Mouse (Mus musculus) kidney, embryonic 16.5 days (tissue): ENCODE results near the gene Me3. TPM values are rescaled to one million over a fixed set of nuclear protein-coding genes. Genes with fewer than 3 reads are reported as not detected.

ENCODE experiments used
- ATAC-seq: fragments of 200-750 bp; cut with Nextera tagmentation; 2 replicates; pipeline ENCODE4 v1.8.0; 2017; ENCODE audit warnings: moderate TSS enrichment; ENCODE audit not compliant: low FRiP score, low TSS enrichment
- H3K27ac ChIP-seq: fragments of 300-500 bp; sonication (generic); 2 replicates; pipeline ENCODE4 v1.5.1; 2014; ENCODE audit warnings: low read length
- H3K27me3 ChIP-seq: fragments of 300-500 bp; sonication (generic); 2 replicates; pipeline ENCODE4 v1.6.1; 2014; ENCODE audit warnings: low read length, control low read depth, mixed read lengths; ENCODE audit not compliant: insufficient read depth
- H3K36me3 ChIP-seq: fragments of 300-500 bp; sonication (generic); 2 replicates; pipeline ENCODE4 v1.6.1; 2014; ENCODE audit warnings: low read length, control low read depth, mixed read lengths; ENCODE audit not compliant: insufficient read depth
- H3K4me1 ChIP-seq: fragments of 300-500 bp; sonication (generic); 2 replicates; pipeline ENCODE4 v1.6.1; 2014; ENCODE audit warnings: low read length, control low read depth, mixed read lengths; ENCODE audit not compliant: insufficient read depth
- H3K4me2 ChIP-seq: fragments of 300-500 bp; sonication (generic); replicated peaks from 2 replicates; pipeline ENCODE4 v1.6.1; 2014; ENCODE audit warnings: low read depth, low read length
- H3K4me3 ChIP-seq: fragments of 300-500 bp; sonication (generic); 2 replicates; pipeline ENCODE4 v1.5.1; 2014; ENCODE audit warnings: mild to moderate bottlenecking, low read length
- H3K9ac ChIP-seq: fragments of 300-500 bp; sonication (generic); replicated peaks from 2 replicates; pipeline ENCODE4 v1.6.1; 2014; ENCODE audit warnings: low read length
- H3K9me3 ChIP-seq: fragments of 300-500 bp; sonication (generic); 2 replicates; pipeline ENCODE4 v1.6.1; 2016; ENCODE audit warnings: low read length, control low read depth
- WGBS: fragments of 180-500 bp; shearing (Covaris S2); extraction: QIAGEN DNeasy Blood & Tissue Kit; methylation state at CpG from one replicate; pipeline ENCODE4 v1.1.7; 2014; 5-methylcytosine and 5-hydroxymethylcytosine counted together
- polyA plus RNA-seq: library from polyadenylated mRNA; unstranded; fragments of >200 nt; fragmentation: Nextera tagmentation; extraction: Ambion mirVana; gene quantifications from 2 replicates; pipeline ENCODE4 v1.2.1, GENCODE M21; 2015

Gene Me3
- polyA plus RNA-seq, 1 experiment from 2014 or later = 20.2 TPM

- Histone ChIP-seq H3K27me3 (0 out of 2 replicates have a peak, but pooled peaks cover 3% of the 10 kb centered on the region), H3K4me1 (peaks cover 4% of the 10 kb centered on the region; the same call in 1 of the 2 replicates), H3K4me2 (no peak overlapping the region), H3K9me3 (no peaks in the 10 kb centered on the region), H3K36me3 (no peaks in the 10 kb centered on the region), H3K4me3 (no peak overlapping the region), H3K27ac (no peak overlapping the region), H3K9ac (no peak overlapping the region)
- no peak for ATAC-seq
Observed at GRCm38 (mm10) chr7:89627393-89627792, 4.8 kb upstream of the Me3 start.

- 36% methylated on average over 2 of the region's 2 CpGs for WGBS
- Histone ChIP-seq H3K36me3 (no peaks in the 10 kb centered on the region), H3K4me3 (no peak overlapping the region), H3K9ac (no peak overlapping the region), H3K9me3 (no peaks in the 10 kb centered on the region), H3K27me3 (0 out of 2 replicates have a peak, but pooled peaks cover 3% of the 10 kb centered on the region), H3K4me1 (peaks cover 4% of the 10 kb centered on the region; the same call in 1 of the 2 replicates), H3K27ac (no peak overlapping the region), H3K4me2 (no peak overlapping the region)
- ATAC-seq = no peak
Observed at GRCm38 (mm10) chr7:89628006-89628405, 4.2 kb upstream of the Me3 start.

- H3K9ac ChIP-seq = no peak overlapping the region
- H3K4me3 ChIP-seq = no peak overlapping the region
- H3K27ac ChIP-seq = no peak overlapping the region
- H3K36me3 ChIP-seq = no peaks in the 10 kb centered on the region
- H3K9me3 ChIP-seq = no peaks in the 10 kb centered on the region
- H3K4me2 ChIP-seq = no peak overlapping the region
- H3K27me3 ChIP-seq = 0 out of 2 replicates have a peak, but pooled peaks cover 3% of the 10 kb centered on the region
- peaks cover 4% of the 10 kb centered on the region; the same call in 1 of the 2 replicates for H3K4me1 ChIP-seq
- no peak for ATAC-seq
- WGBS = 66% methylated on average over 4 of the region's 4 CpGs
Observed at GRCm38 (mm10) chr7:89629006-89629405, 3.2 kb upstream of the Me3 start.

- H3K27me3 ChIP-seq = 0 out of 2 replicates have a peak, but pooled peaks cover 3% of the 10 kb centered on the region
- WGBS = 71% methylated on average over 3 of the region's 3 CpGs
- no peak for ATAC-seq
- no peak overlapping the region for H3K4me3 ChIP-seq
- peaks cover 4% of the 10 kb centered on the region; the same call in 1 of the 2 replicates for H3K4me1 ChIP-seq
- H3K4me2 ChIP-seq = no peak overlapping the region
- H3K27ac ChIP-seq = no peak overlapping the region
- no peak overlapping the region for H3K9ac ChIP-seq
- H3K9me3 ChIP-seq = no peaks in the 10 kb centered on the region
- no peaks in the 10 kb centered on the region for H3K36me3 ChIP-seq
Observed at GRCm38 (mm10) chr7:89629914-89630313, 2.3 kb upstream of the Me3 start.

GRCm38 (mm10) chr7:89630796-89631195 lies 1.4 kb upstream of the Me3 start:
- no peak overlapping the region for H3K4me2 ChIP-seq
- no peak overlapping the region for H3K9ac ChIP-seq
- peaks cover 4% of the 10 kb centered on the region; the same call in 1 of the 2 replicates for H3K4me1 ChIP-seq
- H3K27ac ChIP-seq = no peak overlapping the region
- ATAC-seq = no peak
- no peaks in the 10 kb centered on the region for H3K36me3 ChIP-seq
- no peaks in the 10 kb centered on the region for H3K9me3 ChIP-seq
- 58% methylated on average over 3 of the region's 3 CpGs for WGBS
- H3K27me3 ChIP-seq = 0 out of 2 replicates have a peak, but pooled peaks cover 3% of the 10 kb centered on the region
- H3K4me3 ChIP-seq = no peak overlapping the region

- Histone ChIP-seq H3K27me3 (no peaks in the 10 kb centered on the region), H3K36me3 (no peaks in the 10 kb centered on the region), H3K9ac (no peak overlapping the region), H3K27ac (no peak overlapping the region), H3K4me3 (no peak overlapping the region), H3K9me3 (no peaks in the 10 kb centered on the region), H3K4me1 (0 out of 2 replicates have a peak, but pooled peaks cover 2% of the 10 kb centered on the region), H3K4me2 (no peak overlapping the region)
- no peak for ATAC-seq
- WGBS = 92% methylated on average over 6 of the region's 6 CpGs
Observed at GRCm38 (mm10) chr7:89640533-89640932, 8.3 kb downstream of the Me3 start.

- Histone ChIP-seq H3K27me3 (no peaks in the 10 kb centered on the region), H3K4me2 (no peak overlapping the region), H3K9me3 (no peaks in the 10 kb centered on the region), H3K9ac (no peak overlapping the region), H3K36me3 (no peaks in the 10 kb centered on the region), H3K4me3 (no peak overlapping the region), H3K4me1 (0 out of 2 replicates have a peak, but pooled peaks cover 2% of the 10 kb centered on the region), H3K27ac (no peak overlapping the region)
- ATAC-seq = no peak
- 73% methylated on average over 8 of the region's 8 CpGs for WGBS
Observed at GRCm38 (mm10) chr7:89640944-89641661, 8.9 kb downstream of the Me3 start.

- no peaks in the 10 kb centered on the region for H3K27me3 ChIP-seq
- 60% methylated on average over 3 of the region's 3 CpGs for WGBS
- H3K9ac ChIP-seq = no peak overlapping the region
- H3K36me3 ChIP-seq = no peaks in the 10 kb centered on the region
- no peak for ATAC-seq
- peak overlapping the region; percentile 34; the same call in 1 of the 2 replicates for H3K27ac ChIP-seq
- H3K9me3 ChIP-seq = no peaks in the 10 kb centered on the region
- no peak overlapping the region for H3K4me2 ChIP-seq
- H3K4me1 ChIP-seq = no peaks in the 10 kb centered on the region
- no peak overlapping the region for H3K4me3 ChIP-seq
Observed at GRCm38 (mm10) chr7:89645015-89645414, 12.8 kb downstream of the Me3 start.

GRCm38 (mm10) chr7:89647864-89648263 lies 15.7 kb downstream of the Me3 start:
- no peaks in the 10 kb centered on the region for H3K4me1 ChIP-seq
- no peaks in the 10 kb centered on the region for H3K36me3 ChIP-seq
- H3K27me3 ChIP-seq = no peaks in the 10 kb centered on the region
- H3K9ac ChIP-seq = no peak overlapping the region
- no peak overlapping the region for H3K4me3 ChIP-seq
- H3K4me2 ChIP-seq = no peak overlapping the region
- no peak overlapping the region for H3K27ac ChIP-seq
- no peaks in the 10 kb centered on the region for H3K9me3 ChIP-seq
- no peak for ATAC-seq

GRCm38 (mm10) chr7:89657183-89657582 lies 25.0 kb downstream of the Me3 start:
- H3K36me3 ChIP-seq = no peaks in the 10 kb centered on the region
- no peaks in the 10 kb centered on the region for H3K9me3 ChIP-seq
- no peaks in the 10 kb centered on the region for H3K27me3 ChIP-seq
- no peaks in the 10 kb centered on the region for H3K4me1 ChIP-seq
- ATAC-seq = no peak
- H3K27ac ChIP-seq = no peak overlapping the region
- 58% methylated on average over 9 of the region's 9 CpGs for WGBS
- no peak overlapping the region for H3K4me2 ChIP-seq
- no peak overlapping the region for H3K9ac ChIP-seq
- H3K4me3 ChIP-seq = no peak overlapping the region
